Mouse (Mus musculus) CH12.LX (cell line): ENCODE results near the gene Gstt1. TPM values are rescaled to one million over a fixed set of nuclear protein-coding genes. Genes with fewer than 3 reads are reported as not detected.

Source experiments
- DNase-seq: peaks from one replicate; pipeline ENCODE4 v3.0.0-alpha.2; 2013; ENCODE audit errors: extremely low read depth
- H3K27ac ChIP-seq: 2 replicates; pipeline ENCODE4 v1.5.1; 2012; ENCODE audit warnings: low read depth, mild to moderate bottlenecking, control low read depth, moderate library complexity; ENCODE audit not compliant: insufficient read depth
- H3K27me3 ChIP-seq: replicated peaks from 2 replicates; pipeline ENCODE3; 2012; ENCODE audit warnings: inconsistent platforms
- H3K36me3 ChIP-seq, 2 experiments: replicated peaks in 1 of 2; 2 replicates each; pipeline versions ENCODE3 to v1.6.1; 2012; ENCODE audit warnings: inconsistent platforms in 1 of 2, low read length in 1 of 2, mild to moderate bottlenecking in 1 of 2, mixed read lengths in 1 of 2, moderate library complexity in 1 of 2; ENCODE audit not compliant: control insufficient read depth in 1 of 2, insufficient read depth in 1 of 2
- H3K4me1 ChIP-seq, 2 experiments: 2 replicates each; pipeline ENCODE4 v1.6.1; 2012; ENCODE audit warnings: inconsistent platforms in 1 of 2, moderate library complexity in 1 of 2; ENCODE audit not compliant: insufficient read depth in 2 of 2, control insufficient read depth in 1 of 2
- H3K4me2 ChIP-seq: 2 replicates; pipeline ENCODE4 v1.6.1; 2012; ENCODE audit warnings: low read depth, mild to moderate bottlenecking, control low read depth; ENCODE audit not compliant: poor library complexity, insufficient read depth, severe bottlenecking
- H3K4me3 ChIP-seq, 3 experiments: fragments of 150-350 bp in 1 of 3; sonication (generic) in 1 of 3; replicated peaks in 1 of 3; 2 replicates each; pipeline versions ENCODE3 to v1.5.1; 2011 to 2012; ENCODE audit warnings: low read depth in 2 of 3, low read length in 2 of 3, mild to moderate bottlenecking in 2 of 3, moderate library complexity in 2 of 3, control low read depth in 1 of 3, improper control_type of control experiment in 1 of 3, inconsistent platforms in 1 of 3, mixed read lengths in 1 of 3; ENCODE audit not compliant: poor library complexity in 1 of 3
- H3K79me2 ChIP-seq: replicated peaks from 2 replicates; pipeline ENCODE4 v1.6.1; 2012; ENCODE audit warnings: mild to moderate bottlenecking, moderate library complexity; ENCODE audit not compliant: control insufficient read depth, poor library complexity, insufficient read depth, severe bottlenecking; ENCODE audit errors: extremely low read depth
- H3K9ac ChIP-seq: 2 replicates; pipeline ENCODE4 v1.6.1; 2012; ENCODE audit warnings: low read depth, mild to moderate bottlenecking, control low read depth, moderate library complexity; ENCODE audit not compliant: insufficient read depth
- H3K9me3 ChIP-seq: replicated peaks from 2 replicates; pipeline ENCODE3; 2012; ENCODE audit warnings: low read length, inconsistent platforms, mixed read lengths
- BHLHE40 ChIP-seq: IDR thresholded peaks from 2 replicates; pipeline ENCODE4 v1.6.1; 2011; ENCODE audit warnings: mild to moderate bottlenecking, low read depth, low read length, improper control_type of control experiment
- CHD1 ChIP-seq: IDR thresholded peaks from 2 replicates; pipeline ENCODE4 v1.6.1; 2012; ENCODE audit warnings: low read depth, low read length, improper control_type of control experiment, inconsistent platforms
- CHD2 ChIP-seq: IDR thresholded peaks from 2 replicates; pipeline ENCODE4 v1.6.1; 2011; ENCODE audit warnings: low read length, improper control_type of control experiment
- CTCF ChIP-seq, 2 experiments: IDR thresholded peaks in 1 of 2; conservative IDR thresholded peaks in 1 of 2; 2 replicates each; pipeline ENCODE4 v1.5.1; 2011 to 2012; ENCODE audit warnings: low read depth in 2 of 2, low read length in 2 of 2, improper control_type of control experiment in 1 of 2, inconsistent platforms in 1 of 2, mild to moderate bottlenecking in 1 of 2, moderate library complexity in 1 of 2
- E2F4 ChIP-seq: IDR thresholded peaks from 2 replicates; pipeline ENCODE4 v1.6.1; 2011; ENCODE audit warnings: low read depth, low read length, improper control_type of control experiment; ENCODE audit not compliant: insufficient replicate concordance
- EP300 ChIP-seq: IDR thresholded peaks from 2 replicates; pipeline ENCODE4 v1.6.1; 2011; ENCODE audit warnings: low read length, improper control_type of control experiment
- MAX ChIP-seq: IDR thresholded peaks from 2 replicates; pipeline ENCODE4 v1.6.1; 2011; ENCODE audit warnings: low read length, improper control_type of control experiment
- NRF1 ChIP-seq: IDR thresholded peaks from 2 replicates; pipeline ENCODE4 v1.6.1; 2014; ENCODE audit warnings: low read depth, mild to moderate bottlenecking, inconsistent platforms, low read length, improper control_type of control experiment, moderate library complexity
- POLR2A ChIP-seq: IDR thresholded peaks from 2 replicates; pipeline ENCODE4 v1.6.1; 2011; ENCODE audit warnings: low read depth, mild to moderate bottlenecking, improper control_type of control experiment, low read length
- POLR2AphosphoS2 ChIP-seq: IDR thresholded peaks from 2 replicates; pipeline ENCODE4 v1.6.1; 2011; ENCODE audit warnings: low read depth, low read length, improper control_type of control experiment
- TCF12 ChIP-seq: IDR thresholded peaks from 2 replicates; pipeline ENCODE4 v1.6.1; 2014; ENCODE audit warnings: low read depth, mild to moderate bottlenecking, inconsistent platforms, low read length, improper control_type of control experiment
- UBTF ChIP-seq: IDR thresholded peaks from 2 replicates; pipeline ENCODE4 v1.6.1; 2012; ENCODE audit warnings: low read depth, mild to moderate bottlenecking, inconsistent platforms, low read length, improper control_type of control experiment, moderate library complexity
- USF1 ChIP-seq: IDR thresholded peaks from 2 replicates; pipeline ENCODE4 v1.6.1; 2014; ENCODE audit warnings: low read depth, mild to moderate bottlenecking, inconsistent platforms, low read length, improper control_type of control experiment
- dilution Hi-C: fragments of 300-500 bp; cut with MboI; formaldehyde crosslinking; loops from 2 replicates; pipeline ENCODE4 v1.14.3; 2020; ENCODE audit warnings: low sequenced_read_pairs; ENCODE audit not compliant: extremely low pct_unique_long_range_greater_than_20kb, extremely low pct_ligation_motif_present
- in situ Hi-C: fragments of 300-500 bp; cut with MboI; formaldehyde crosslinking; loops from 3 replicates; pipeline ENCODE4 v1.14.3; 2019; ENCODE audit warnings: low sequenced_read_pairs, low pct_ligation_motif_present, low pct_unique_long_range_greater_than_20kb, mixed read lengths
- polyA plus RNA-seq: library from polyadenylated mRNA; unstranded; fragments of >175 nt; gene quantifications from 2 replicates; pipeline ENCODE4 v1.2.1, GENCODE M21; 2012; ENCODE audit warnings: low read depth; ENCODE audit not compliant: insufficient read length
- total RNA-seq, 2 experiments: library from RNA; depleted of rRNA; stranded (reverse); fragments of 300-350 nt in 1 of 2; fragments of >200 nt in 1 of 2; gene quantifications; 2 replicates each; pipeline ENCODE4 v1.2.3; 2012 to 2014

The Gstt1 gene
- total and polyA plus RNA-seq, 3 experiments: 2.9 to 50.9 (median 4.5) TPM

DNA sequence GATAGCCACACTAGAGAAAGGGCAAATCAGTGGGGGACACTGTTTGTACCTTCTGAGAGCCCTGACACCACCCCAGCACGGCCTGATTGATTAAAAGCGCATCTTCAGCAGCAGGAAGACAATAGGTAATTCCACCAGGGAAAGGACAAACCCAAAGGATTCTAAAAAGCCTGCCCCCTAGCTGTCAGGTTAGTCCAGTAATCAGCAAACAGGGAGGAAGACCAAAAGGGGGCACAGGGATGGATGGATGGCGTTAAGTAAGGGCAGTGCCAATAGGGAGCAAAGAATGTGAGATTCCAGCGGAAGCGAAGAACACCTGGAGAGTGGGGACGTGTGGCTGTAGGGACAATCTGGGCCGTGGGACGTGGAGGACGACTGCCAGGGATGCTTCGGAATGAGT lies 20.3 kb upstream of the Gstt1 start:
- Histone ChIP-seq H3K4me3 (no peak overlapping the region), H3K4me2 (no peak overlapping the region), H3K27ac (no peak overlapping the region), H3K4me1 (peaks cover 0 to 11% of the 10 kb centered on the region in 2 experiments; a peak in 2 of 4 replicates), H3K9me3 (peaks cover 20% of the 10 kb centered on the region), H3K36me3 (peaks cover 0 to 1% of the 10 kb centered on the region in 2 experiments), H3K27me3 (no peaks in the 10 kb centered on the region), H3K79me2 (no peaks in the 10 kb centered on the region), H3K9ac (no peak overlapping the region)
- in situ Hi-C loops: no loop called here
- no peak for TF ChIP-seq MAX
- TF ChIP-seq CTCF (conservative IDR thresholded peaks at IDR 0.05 in 1 of 2, IDR thresholded peaks at IDR 0.05 in 1 of 2; ENCODE audit: low read depth in 2 of 2, low read length in 2 of 2): peak in 1 of 2 experiments; percentile 32; a peak in 1 of 4 replicates
- DNase-seq: no peak
- dilution Hi-C loops: no loop called here

DNA sequence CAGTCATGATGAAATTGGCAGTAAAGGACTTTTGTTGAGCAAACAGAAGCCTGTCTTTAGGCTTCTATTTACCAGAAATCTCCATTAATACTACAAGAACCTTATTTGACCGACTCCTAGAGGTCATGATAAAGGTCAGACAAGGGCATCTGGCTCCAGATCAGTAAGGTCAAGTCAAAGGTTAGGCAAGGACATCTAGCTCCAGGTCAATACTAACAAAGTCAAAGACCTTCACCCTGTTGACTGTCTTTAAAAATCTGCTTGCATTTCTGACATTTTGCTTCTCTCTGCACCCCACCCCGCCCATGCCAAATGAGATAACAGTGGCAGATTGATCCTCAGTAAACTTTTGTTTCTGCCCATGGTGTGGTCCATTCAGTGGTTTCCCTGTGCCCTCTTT lies 5.8 kb upstream of the Gstt1 start:
- Histone ChIP-seq H3K4me2 (no peak overlapping the region), H3K36me3 (no peaks in the 10 kb centered on the region), H3K4me1 (peaks cover 0 to 5% of the 10 kb centered on the region in 2 experiments; a peak in 2 of 4 replicates), H3K4me3 (no peak overlapping the region)
- no peak for DNase-seq
- TF ChIP-seq NRF1: no peak
- no peak for TF ChIP-seq CHD1
- TF ChIP-seq EP300: no peak
- TF ChIP-seq, all 38 proteins: peak for 0
- Histone ChIP-seq H3K9me3 (peaks cover 7% of the 10 kb centered on the region), H3K27ac (no peak overlapping the region), H3K9ac (no peak overlapping the region), H3K79me2 (no peaks in the 10 kb centered on the region), H3K27me3 (no peaks in the 10 kb centered on the region)
- dilution Hi-C loops (no loop called here), in situ Hi-C loops (no loop called here)

DNA sequence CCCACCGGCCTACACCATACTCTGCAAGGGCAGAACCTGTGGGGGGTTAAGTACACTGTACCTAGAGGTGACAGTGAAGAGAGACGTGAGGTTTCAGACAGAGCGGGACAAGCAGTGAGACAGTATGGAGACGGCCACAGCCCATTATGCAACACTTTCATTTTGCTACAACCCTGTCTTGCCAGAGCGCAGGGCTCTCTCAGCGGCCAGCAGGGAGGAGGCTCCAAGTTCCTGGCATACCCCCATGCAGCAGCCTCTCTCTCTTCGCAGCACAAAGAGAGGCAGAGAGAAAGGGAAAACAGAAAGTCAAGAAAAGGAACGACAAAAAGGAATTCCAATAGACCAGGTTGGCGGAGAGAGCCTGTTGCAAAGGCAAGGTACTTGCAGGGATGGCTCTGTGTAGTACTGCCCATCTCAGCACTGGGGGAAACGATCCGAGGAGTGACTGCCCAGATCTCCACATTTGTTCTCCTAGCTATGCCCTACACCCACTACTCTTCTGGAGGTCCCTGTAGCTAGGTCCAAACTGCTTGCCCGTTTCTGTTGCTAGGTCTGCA lies 687 bp downstream of the Gstt1 start:
- dilution Hi-C loops (no loop called here), in situ Hi-C loops (no loop called here)
- Histone ChIP-seq H3K4me3 (peak overlapping the region in 2 of 3 experiments; percentile 26 to 54), H3K4me1 (peaks cover 12 to 22% of the 10 kb centered on the region in 2 experiments), H3K36me3 (no peaks in the 10 kb centered on the region), H3K27me3 (no peaks in the 10 kb centered on the region), H3K79me2 (peaks cover 2% of the 10 kb centered on the region; the same call in 1 of the 2 replicates), H3K9me3 (no peaks in the 10 kb centered on the region), H3K27ac (peak overlapping the region; percentile 24; the same call in 1 of the 2 replicates), H3K9ac (peak overlapping the region; percentile 45), H3K4me2 (peak overlapping the region; percentile 83)
- TF ChIP-seq TCF12 (no peak), POLR2AphosphoS2 (no peak), USF1 (no peak), BHLHE40 (0 out of 2 replicates have a peak, but pooled peaks have one; percentile 4), POLR2A (peak; percentile 11; the same call in 1 of the 2 replicates), CHD2 (peak; percentile 81), UBTF (no peak), E2F4 (no peak)
- no peak for DNase-seq
